Comparison of ENCODE assay signal across 24 mouse cellular contexts in the genomic region with DNA sequence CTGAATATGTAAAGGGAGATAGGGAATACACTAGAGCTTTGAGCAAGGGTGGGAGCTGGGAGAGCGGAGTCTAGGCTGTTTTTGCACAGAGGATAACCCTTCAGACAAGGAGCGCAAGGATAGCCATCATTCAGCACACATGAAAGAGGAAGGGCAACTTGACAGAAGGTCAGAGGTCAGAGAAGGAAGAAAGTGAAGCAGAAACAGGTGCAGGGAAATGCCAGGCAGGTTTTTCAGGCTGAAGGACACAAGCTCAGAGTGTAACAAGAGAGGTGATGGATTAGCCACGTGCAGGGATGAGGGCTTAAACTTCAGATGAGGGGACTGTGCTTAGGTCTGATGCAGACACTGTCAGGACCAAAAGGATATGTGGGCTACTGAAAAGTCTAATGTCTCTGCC.
DNase-seq lines count a peak whose midpoint lies in the region; ATAC-seq lines count a peak whose summit lies in the region.
"Had no signal": no experiment of that assay in that cellular context is flagged by ENCODE, and none has a peak within 500 bp of the region (broad histone marks: within the 10 kb centered on the region; RNA-seq: fewer than 3 reads in every experiment).

No protein-coding gene starts in this region.

- no peaks in the 10 kb centered on the region for H3K4me1 ChIP-seq in neural tube, embryonic 15.5 days
- peaks cover 25% of the 10 kb centered on the region for H3K4me1 ChIP-seq in limb, embryonic 10.5 days
- no peaks in the 10 kb centered on the region for H3K4me1 ChIP-seq in forebrain, embryonic 16.5 days (replicated peaks; ENCODE audit: control insufficient read depth, insufficient read depth, low read length)
- H3K4me1 ChIP-seq: forebrain, embryonic 12.5 days had no signal

- no peak for ATAC-seq in neural tube, embryonic 15.5 days (ENCODE audit: low FRiP score)
- ATAC-seq in forebrain, embryonic 16.5 days, result no peak
- ATAC-seq: activated CD4-positive, CD25-positive, alpha-beta regulatory T cell, adult 4 months; forebrain, embryonic 14.5 days; forebrain, postnatal 0 days; Patski had no signal

- WGBS in neural tube, embryonic 15.5 days, result 71% methylated on average over 3 of the region's 3 CpGs
- WGBS in limb, embryonic 10.5 days, result 17% methylated on average over 3 of the region's 3 CpGs
- 82% methylated on average over 3 of the region's 3 CpGs for WGBS in forebrain, embryonic 16.5 days

- no peaks in the 10 kb centered on the region for H3K27me3 ChIP-seq in neural tube, embryonic 15.5 days (replicated peaks)
- 0 out of 2 replicates have a peak, but pooled peaks cover 11% of the 10 kb centered on the region for H3K27me3 ChIP-seq in limb, embryonic 10.5 days (ENCODE audit: low read depth, poor library complexity, severe bottlenecking)
- no peaks in the 10 kb centered on the region for H3K27me3 ChIP-seq in forebrain, embryonic 16.5 days (replicated peaks; ENCODE audit: control insufficient read depth, insufficient read depth, low read length)
- H3K27me3 ChIP-seq: embryonic facial prominence, embryonic 15.5 days; forebrain, embryonic 12.5 days; Patski had no signal

- no peak overlapping the region for H3K27ac ChIP-seq in neural tube, embryonic 15.5 days (replicated peaks)
- H3K27ac ChIP-seq in limb, embryonic 10.5 days, result no peak overlapping the region
- H3K27ac ChIP-seq in forebrain, embryonic 16.5 days (ENCODE audit: low read length), result no peak overlapping the region
- H3K27ac ChIP-seq: embryonic facial prominence, embryonic 13.5 days; embryonic facial prominence, embryonic 15.5 days; forebrain, embryonic 10.5 days; forebrain, embryonic 12.5 days had no signal

- H3K4me2 ChIP-seq in neural tube, embryonic 15.5 days, result no peak overlapping the region
- H3K4me2 ChIP-seq in forebrain, embryonic 16.5 days (ENCODE audit: low read length), result no peak overlapping the region
- H3K4me2 ChIP-seq: embryonic facial prominence, embryonic 13.5 days; embryonic facial prominence, embryonic 15.5 days; forebrain, embryonic 12.5 days had no signal

- no peaks in the 10 kb centered on the region for H3K36me3 ChIP-seq in neural tube, embryonic 15.5 days
- no peaks in the 10 kb centered on the region for H3K36me3 ChIP-seq in limb, embryonic 10.5 days
- no peaks in the 10 kb centered on the region for H3K36me3 ChIP-seq in forebrain, embryonic 16.5 days (ENCODE audit: control insufficient read depth, insufficient read depth)
- H3K36me3 ChIP-seq: embryonic facial prominence, embryonic 13.5 days; embryonic facial prominence, embryonic 15.5 days; forebrain, embryonic 10.5 days; forebrain, embryonic 12.5 days had no signal

- no peaks in the 10 kb centered on the region for H3K9me3 ChIP-seq in neural tube, embryonic 15.5 days (replicated peaks)
- no peaks in the 10 kb centered on the region for H3K9me3 ChIP-seq in limb, embryonic 10.5 days (replicated peaks)
- H3K9me3 ChIP-seq in forebrain, embryonic 16.5 days (ENCODE audit: control insufficient read depth, low read length), result no peaks in the 10 kb centered on the region
- H3K9me3 ChIP-seq: embryonic facial prominence, embryonic 13.5 days; embryonic facial prominence, embryonic 15.5 days; forebrain, embryonic 10.5 days; forebrain, embryonic 12.5 days had no signal

- no peak overlapping the region for H3K9ac ChIP-seq in neural tube, embryonic 15.5 days (replicated peaks)
- no peak overlapping the region for H3K9ac ChIP-seq in forebrain, embryonic 16.5 days (replicated peaks; ENCODE audit: low read depth, low read length)
- H3K9ac ChIP-seq: embryonic facial prominence, embryonic 13.5 days; embryonic facial prominence, embryonic 15.5 days; forebrain, embryonic 12.5 days; forebrain, postnatal 0 days had no signal

- DNase-seq in neural tube, embryonic 10.5 days (ENCODE audit: extremely low spot score, low spot score), result peak; percentile 42
- peak; percentile 44 for DNase-seq in embryo, embryonic 9.5 days (ENCODE audit: extremely low spot score)
- peak; percentile 47 for DNase-seq in limb, embryonic 10.5 days (ENCODE audit: low spot score)
- DNase-seq in spleen, postnatal 36 days (ENCODE audit: low spot score in 2 of 2), result no peak
- DNase-seq in MN1 (ENCODE audit: low spot score), result no peak
- DNase-seq: adrenal gland, adult 2 months; adrenal gland, postnatal 14 days; adrenal gland, postnatal 36 days; cerebellum, adult 11-12 months; cerebellum, adult 2 months; cerebellum, adult 9-10 months; cerebellum, postnatal 10 days; cerebellum, postnatal 25 days; forebrain, postnatal 0 days had no signal

- H3K4me3 ChIP-seq in neural tube, embryonic 15.5 days (replicated peaks), result no peak overlapping the region
- no peak overlapping the region for H3K4me3 ChIP-seq in limb, embryonic 10.5 days
- no peak overlapping the region for H3K4me3 ChIP-seq in forebrain, embryonic 16.5 days (replicated peaks; ENCODE audit: low read length)
- H3K4me3 ChIP-seq: embryonic facial prominence, embryonic 13.5 days; embryonic facial prominence, embryonic 15.5 days; erythroblast, embryonic 14.5 days; forebrain, embryonic 10.5 days; forebrain, embryonic 12.5 days had no signal

Comparison
In these comparisons a context has a peak if more than half of its experiments do, and no peak if none do; other contexts are left out.
1. DNase-seq: peak in neural tube, embryonic 10.5 days (single experiment), embryo, embryonic 9.5 days (single experiment) and limb, embryonic 10.5 days (single experiment); none in spleen, postnatal 36 days (0 of 2) and MN1 (single experiment).